Mouse (Mus musculus): ENCODE measurements around the gene Tmem128.
A peak's percentile ranks its signal among the peaks of the same experiment; 100 is the strongest.

The Tmem128 gene

DNA sequence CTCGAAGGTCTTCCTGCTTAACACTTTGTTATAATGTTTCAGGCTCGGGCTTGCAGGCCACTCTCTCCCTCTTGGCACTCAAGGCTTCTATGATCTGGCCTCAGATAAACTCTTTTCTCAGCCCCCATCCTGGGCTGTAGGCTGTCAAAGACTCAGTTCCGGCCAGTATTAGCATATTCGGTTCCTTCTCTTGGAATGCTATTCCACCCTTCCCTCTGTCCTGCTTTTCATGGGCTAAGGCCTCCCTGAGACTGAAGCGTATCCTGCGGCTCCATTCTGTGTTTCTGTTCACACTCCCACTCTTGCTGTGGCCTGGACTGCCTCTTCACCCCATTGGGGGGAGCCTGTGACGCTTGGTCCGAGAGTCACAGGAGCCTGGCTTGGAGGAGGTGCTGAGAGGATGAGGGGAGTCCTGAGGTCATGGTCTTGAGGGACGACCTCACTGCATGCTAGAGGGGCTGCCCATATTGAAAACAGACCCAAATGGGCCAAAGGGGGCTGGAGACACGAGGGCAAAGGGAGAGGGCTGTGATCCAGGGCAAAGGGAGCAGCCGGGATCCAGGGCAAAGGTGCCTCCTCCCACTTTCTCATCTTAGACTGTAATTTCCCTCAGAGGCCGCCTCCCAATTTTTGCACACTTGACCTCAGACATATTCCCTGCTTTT is 18.1 kb downstream of the Tmem128 start:
- no peak for DNase-seq (ENCODE audit: low read depth)

GRCm38 (mm10) chr5:38280075-38280474 is 20.1 kb downstream of the Tmem128 start:
- no peak for DNase-seq (ENCODE audit: low read depth)

- no peak for DNase-seq (ENCODE audit: low read depth)
Observed at GRCm38 (mm10) chr5:38285724-38286123, 25.7 kb downstream of the Tmem128 start.

DNA sequence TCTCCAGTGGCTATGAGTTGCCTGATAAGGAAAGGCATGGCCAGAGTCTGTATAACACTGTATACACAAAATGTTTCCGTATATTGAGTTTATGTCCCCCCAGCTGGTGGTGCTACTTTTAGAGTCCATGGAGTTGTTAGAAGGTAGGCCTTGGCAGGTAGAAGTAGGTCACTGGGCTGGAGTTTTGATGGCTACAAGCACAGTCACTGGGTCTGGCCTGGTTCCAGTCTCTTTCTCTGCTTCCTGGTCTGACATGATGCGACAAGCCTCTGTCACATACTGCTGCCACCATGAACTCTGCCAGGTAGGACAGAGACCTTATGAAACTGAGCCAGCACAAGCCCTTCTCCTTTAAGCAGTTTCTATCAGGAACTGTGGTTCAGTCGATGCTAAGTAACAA is 28.5 kb downstream of the Tmem128 start:
- no peak for DNase-seq (ENCODE audit: low read depth)

DNA sequence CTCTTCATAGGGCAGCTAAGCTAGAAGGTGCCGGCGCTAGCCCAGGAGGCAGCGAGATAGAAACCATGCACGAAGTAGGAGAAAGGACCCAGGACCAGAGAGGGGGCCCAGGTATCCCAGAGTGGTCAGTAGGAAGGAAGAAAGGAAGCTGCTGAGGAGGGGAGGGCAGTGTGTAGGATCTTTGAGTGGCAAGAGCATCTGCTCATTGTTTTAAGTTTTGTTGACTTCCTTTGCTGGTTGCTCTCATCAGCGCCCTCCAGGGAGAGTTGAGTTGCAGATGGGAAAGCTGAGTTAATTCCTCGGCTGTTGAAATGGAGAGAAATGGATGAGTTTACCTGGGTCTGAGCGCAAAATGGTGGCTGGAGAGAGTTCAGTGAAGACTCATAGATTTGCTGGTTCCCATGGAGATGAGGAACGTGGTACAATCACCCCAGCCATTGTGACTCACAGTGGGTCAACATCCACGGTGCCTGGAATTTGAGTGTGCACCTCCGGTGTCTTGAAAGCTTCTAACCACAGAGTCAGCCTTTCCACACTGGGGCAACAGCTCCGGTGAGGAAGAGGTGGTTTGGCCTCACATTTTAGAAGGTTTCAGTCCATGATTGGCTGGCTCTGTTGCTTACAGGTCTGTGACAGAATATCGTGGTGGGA is 41.9 kb downstream of the Tmem128 start:
- DNase-seq (ENCODE audit: low read depth) = no peak

GRCm38 (mm10) chr5:38302651-38303050 is 42.7 kb downstream of the Tmem128 start:
- DNase-seq (ENCODE audit: low read depth) = no peak

GRCm38 (mm10) chr5:38305241-38305640 is 45.3 kb downstream of the Tmem128 start:
- DNase-seq (ENCODE audit: low read depth) = no peak

DNA sequence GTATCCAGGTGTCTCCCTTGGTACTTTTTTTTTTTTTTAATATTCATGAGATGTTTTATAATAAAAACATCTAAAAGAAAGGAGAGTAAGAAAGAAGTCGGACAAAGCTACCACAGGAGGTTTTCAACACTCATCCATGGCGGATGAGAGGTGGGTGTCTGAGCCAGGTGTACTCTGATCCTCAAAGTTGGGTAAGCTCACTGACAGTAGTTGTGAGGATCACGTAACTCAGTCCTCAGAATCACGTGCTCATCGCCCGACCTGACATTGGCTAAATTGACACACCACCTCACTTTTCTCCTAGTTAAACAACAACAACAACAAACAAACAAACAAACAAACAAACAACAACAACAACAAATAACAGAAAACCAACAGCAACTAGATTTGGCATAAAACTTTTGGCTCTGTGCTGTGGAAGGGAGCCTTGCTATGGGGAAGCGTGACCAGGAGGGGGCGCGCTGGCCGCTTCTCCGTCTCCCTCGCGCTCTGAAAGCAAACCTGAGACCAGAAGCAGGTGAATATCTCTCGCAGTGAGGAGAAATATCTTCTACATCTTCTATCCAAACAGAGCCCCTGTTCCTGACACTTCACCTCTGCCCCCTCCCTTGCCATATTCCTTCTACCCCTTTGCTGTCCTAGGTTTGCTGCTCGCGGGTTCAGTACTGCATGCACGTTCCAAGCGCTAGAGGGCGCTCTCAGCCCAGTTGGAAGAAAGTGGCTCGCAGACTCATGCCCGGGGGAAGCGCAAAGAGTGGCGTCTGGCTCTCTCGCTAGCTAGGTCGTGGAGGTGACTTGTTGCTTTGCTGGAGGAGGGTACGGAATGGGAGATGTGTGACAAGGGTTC is 47.5 kb downstream of the Tmem128 start:
- peak; percentile 91 for DNase-seq (ENCODE audit: low read depth)

- DNase-seq (ENCODE audit: low read depth) = peak; percentile 69
Observed at GRCm38 (mm10) chr5:38308873-38309272, 48.9 kb downstream of the Tmem128 start.

- no peak for DNase-seq (ENCODE audit: low read depth)
Observed at GRCm38 (mm10) chr5:38309795-38310194, 49.8 kb downstream of the Tmem128 start.

Measured in induced T-regulatory cell, adult 2 months (primary cell).